Mouse (Mus musculus) hindbrain, embryonic 12.5 days (tissue): ENCODE measurements around the gene Hsf2bp. TPM values are rescaled to one million over a fixed set of nuclear protein-coding genes. Genes with fewer than 3 reads are reported as not detected.

Source experiments
- ATAC-seq: fragments of 200-750 bp; cut with Nextera tagmentation; 2 replicates; pipeline ENCODE4 v1.8.0; 2017; ENCODE audit warnings: moderate TSS enrichment; ENCODE audit not compliant: low FRiP score
- H3K27ac ChIP-seq: fragments of 300-500 bp; sonication (generic); 2 replicates; pipeline ENCODE4 v1.5.1; 2016; ENCODE audit warnings: mild to moderate bottlenecking
- H3K27me3 ChIP-seq: fragments of 300-500 bp; sonication (generic); 2 replicates; pipeline ENCODE4 v1.6.1; 2016; ENCODE audit warnings: mild to moderate bottlenecking
- H3K36me3 ChIP-seq: fragments of 300-500 bp; sonication (generic); 2 replicates; pipeline ENCODE4 v1.6.1; 2016; ENCODE audit warnings: mild to moderate bottlenecking
- H3K4me1 ChIP-seq: fragments of 300-500 bp; sonication (generic); 2 replicates; pipeline ENCODE4 v1.6.1; 2016
- H3K4me2 ChIP-seq: fragments of 300-500 bp; sonication (generic); replicated peaks from 2 replicates; pipeline ENCODE4 v1.6.1; 2016; ENCODE audit warnings: mild to moderate bottlenecking
- H3K4me3 ChIP-seq: fragments of 300-500 bp; sonication (generic); 2 replicates; pipeline ENCODE4 v1.5.1; 2016; ENCODE audit warnings: mild to moderate bottlenecking
- H3K9ac ChIP-seq: fragments of 300-500 bp; sonication (generic); 2 replicates; pipeline ENCODE4 v1.6.1; 2016; ENCODE audit warnings: mild to moderate bottlenecking, moderate library complexity
- H3K9me3 ChIP-seq: fragments of 300-500 bp; sonication (generic); replicated peaks from 2 replicates; pipeline ENCODE4 v1.6.1; 2016; ENCODE audit warnings: mild to moderate bottlenecking
- WGBS: fragments of 180-500 bp; shearing (Covaris S2); methylation state at CpG from one replicate; pipeline ENCODE4 v1.1.7; 2016; 5-methylcytosine and 5-hydroxymethylcytosine counted together
- polyA plus RNA-seq: library from polyadenylated mRNA; unstranded; fragments of >200 nt; fragmentation: Nextera tagmentation; extraction: Ambion mirVana; gene quantifications from 2 replicates; pipeline ENCODE4 v1.2.1, GENCODE M21; 2016

Gene Hsf2bp
- polyA plus RNA-seq, 1 experiment from 2014 or later: 0.56 TPM

GRCm38 (mm10) chr17:31998351-31998750, 37.8 kb downstream of the Hsf2bp start:
- WGBS: 80% methylated on average over 1 of the region's 1 CpGs
- H3K36me3 ChIP-seq: no peaks in the 10 kb centered on the region
- no peaks in the 10 kb centered on the region for H3K27me3 ChIP-seq
- H3K27ac ChIP-seq: no peak overlapping the region
- ATAC-seq: no peak
- H3K4me3 ChIP-seq: no peak overlapping the region
- H3K9ac ChIP-seq: no peak overlapping the region
- no peaks in the 10 kb centered on the region for H3K9me3 ChIP-seq
- H3K4me2 ChIP-seq: no peak overlapping the region
- no peaks in the 10 kb centered on the region for H3K4me1 ChIP-seq

DNA sequence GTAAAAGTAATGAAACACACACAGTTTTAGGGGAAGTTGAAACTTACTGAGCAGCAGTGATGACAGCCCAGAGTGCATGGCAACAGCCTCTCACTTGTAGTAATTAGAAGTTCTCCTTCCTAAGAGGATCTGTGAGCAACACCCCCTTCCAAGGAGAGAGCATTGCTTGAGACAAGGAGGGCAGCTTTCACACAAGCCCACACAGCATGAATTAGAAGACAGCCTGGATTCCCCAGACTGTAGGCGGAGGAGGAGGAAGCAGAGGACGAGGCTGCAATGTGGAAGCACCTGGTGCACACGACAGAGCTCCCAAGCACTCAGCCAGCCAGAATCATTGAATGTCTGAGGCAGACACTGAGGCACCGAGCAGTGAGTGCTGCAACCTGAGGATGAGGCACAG, 39.8 kb downstream of the Hsf2bp start:
- Histone ChIP-seq H3K9me3 (no peaks in the 10 kb centered on the region), H3K4me3 (no peak overlapping the region), H3K9ac (no peak overlapping the region), H3K27me3 (no peaks in the 10 kb centered on the region), H3K4me2 (no peak overlapping the region), H3K36me3 (no peaks in the 10 kb centered on the region), H3K27ac (no peak overlapping the region), H3K4me1 (no peaks in the 10 kb centered on the region)
- ATAC-seq: no peak
- WGBS: 66% methylated on average over 4 of the region's 4 CpGs

- Histone ChIP-seq H3K27me3 (no peaks in the 10 kb centered on the region), H3K9me3 (no peaks in the 10 kb centered on the region), H3K4me2 (no peak overlapping the region), H3K4me1 (no peaks in the 10 kb centered on the region), H3K4me3 (no peak overlapping the region), H3K36me3 (no peaks in the 10 kb centered on the region), H3K27ac (no peak overlapping the region), H3K9ac (no peak overlapping the region)
- no peak for ATAC-seq
- 86% methylated on average over 2 of the region's 2 CpGs for WGBS
These were observed 40.4 kb downstream of the Hsf2bp start for GRCm38 (mm10) chr17:31995784-31996183.

DNA sequence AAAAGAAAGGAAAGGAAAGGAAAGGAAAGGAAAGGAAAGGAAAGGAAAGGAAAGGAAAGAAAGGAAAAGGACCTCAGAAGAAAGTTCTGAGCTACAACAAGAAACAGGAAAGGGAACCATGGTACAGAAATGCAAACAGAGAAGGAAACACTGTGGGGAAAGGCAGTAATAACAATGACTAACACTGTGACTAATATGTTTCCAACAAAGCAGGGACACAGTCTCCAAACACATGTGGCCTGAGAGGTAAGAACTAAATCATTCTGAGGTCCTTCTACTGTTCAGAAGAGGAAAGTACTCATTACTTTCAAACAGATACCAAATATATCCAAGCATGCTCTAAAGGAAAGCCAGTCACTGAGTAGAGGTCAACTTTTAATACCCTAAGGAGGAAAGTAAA, 42.0 kb downstream of the Hsf2bp start:
- no peak for ATAC-seq

DNA sequence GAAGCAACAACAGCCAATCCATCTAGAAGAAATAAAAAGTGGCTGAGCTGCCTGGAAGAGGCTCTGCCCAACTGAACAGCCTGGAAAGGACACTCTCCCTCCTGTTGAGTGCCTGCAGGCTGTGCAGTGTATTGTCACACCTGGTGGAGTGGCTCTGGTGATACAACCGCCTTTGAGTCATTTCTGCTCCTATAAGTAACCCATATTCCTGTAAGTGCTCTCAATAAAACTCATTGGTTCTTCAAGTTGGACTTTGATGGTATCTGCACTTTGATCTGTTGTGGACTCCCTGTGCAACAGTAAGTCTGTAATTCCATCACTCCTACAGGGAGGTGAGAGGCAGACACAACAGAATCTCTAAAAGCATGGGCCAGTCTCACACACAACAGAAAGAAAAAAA, 42.8 kb downstream of the Hsf2bp start:
- Histone ChIP-seq H3K36me3 (no peaks in the 10 kb centered on the region), H3K4me1 (no peaks in the 10 kb centered on the region), H3K4me2 (no peak overlapping the region), H3K27ac (no peak overlapping the region), H3K4me3 (no peak overlapping the region), H3K9ac (no peak overlapping the region), H3K27me3 (no peaks in the 10 kb centered on the region), H3K9me3 (no peaks in the 10 kb centered on the region)
- no peak for ATAC-seq
- WGBS: 87% methylated on average over 1 of the region's 1 CpGs

More for the DNA sequence above, 42.0 kb downstream of the Hsf2bp start:
- H3K27me3 ChIP-seq: no peaks in the 10 kb centered on the region
- no peak overlapping the region for H3K27ac ChIP-seq
- no peaks in the 10 kb centered on the region for H3K4me1 ChIP-seq
- H3K4me3 ChIP-seq: no peak overlapping the region
- no peaks in the 10 kb centered on the region for H3K36me3 ChIP-seq
- H3K4me2 ChIP-seq: no peak overlapping the region
- H3K9me3 ChIP-seq: no peaks in the 10 kb centered on the region
- H3K9ac ChIP-seq: no peak overlapping the region

DNA sequence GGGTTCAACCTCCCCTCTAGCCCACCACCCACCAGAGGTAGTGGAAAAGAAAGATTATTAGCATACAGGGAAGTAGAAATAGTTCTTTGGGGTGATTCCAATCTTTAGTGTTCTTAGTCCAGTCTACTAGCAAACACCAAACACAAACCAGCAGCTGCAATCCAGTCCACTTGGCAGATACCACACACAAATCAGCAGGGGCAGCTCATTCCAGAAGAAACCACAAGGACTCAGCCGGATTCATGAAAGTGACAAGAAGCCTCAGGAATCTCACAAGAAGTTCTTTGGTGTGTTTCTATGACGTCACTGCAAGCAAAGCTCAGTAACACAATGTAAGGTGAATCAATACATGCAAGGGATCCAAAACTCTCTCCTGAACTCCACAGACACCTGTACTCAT, 44.1 kb downstream of the Hsf2bp start:
- ATAC-seq: no peak
- H3K9ac ChIP-seq: no peak overlapping the region
- no peaks in the 10 kb centered on the region for H3K36me3 ChIP-seq
- no peaks in the 10 kb centered on the region for H3K4me1 ChIP-seq
- H3K9me3 ChIP-seq: no peaks in the 10 kb centered on the region
- H3K4me2 ChIP-seq: no peak overlapping the region
- no peak overlapping the region for H3K27ac ChIP-seq
- no peaks in the 10 kb centered on the region for H3K27me3 ChIP-seq
- WGBS: 67% methylated on average over 2 of the region's 2 CpGs
- no peak overlapping the region for H3K4me3 ChIP-seq

DNA sequence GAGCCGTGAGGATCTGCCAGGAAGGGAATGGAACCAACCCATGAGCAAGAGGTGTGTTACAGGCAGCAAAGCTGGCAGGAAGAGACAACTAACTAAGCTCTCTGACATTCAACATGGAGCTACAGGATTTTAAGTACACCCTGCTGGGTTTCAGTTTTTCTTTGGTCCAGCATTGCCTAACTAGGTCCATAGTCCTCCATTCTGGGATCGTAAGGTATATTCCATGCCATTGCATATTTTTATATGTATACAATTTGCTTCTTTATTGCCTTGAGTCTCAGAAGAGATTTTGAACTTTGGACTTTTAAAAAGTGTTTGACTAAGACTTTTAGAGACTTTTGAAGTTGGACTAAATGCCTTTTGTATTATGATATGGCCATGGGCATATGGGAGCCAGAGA, 47.1 kb downstream of the Hsf2bp start:
- no peak overlapping the region for H3K4me2 ChIP-seq
- H3K9me3 ChIP-seq: no peaks in the 10 kb centered on the region
- no peak for ATAC-seq
- no peak overlapping the region for H3K4me3 ChIP-seq
- H3K27ac ChIP-seq: no peak overlapping the region
- no peak overlapping the region for H3K9ac ChIP-seq
- H3K4me1 ChIP-seq: no peaks in the 10 kb centered on the region
- 92% methylated on average over 2 of the region's 2 CpGs for WGBS
- H3K27me3 ChIP-seq: no peaks in the 10 kb centered on the region
- no peaks in the 10 kb centered on the region for H3K36me3 ChIP-seq

GRCm38 (mm10) chr17:31986915-31987314, 49.2 kb downstream of the Hsf2bp start:
- no peaks in the 10 kb centered on the region for H3K36me3 ChIP-seq
- H3K4me1 ChIP-seq: no peaks in the 10 kb centered on the region
- no peak overlapping the region for H3K4me2 ChIP-seq
- H3K27me3 ChIP-seq: no peaks in the 10 kb centered on the region
- no peak overlapping the region for H3K27ac ChIP-seq
- H3K9ac ChIP-seq: no peak overlapping the region
- WGBS: 98% methylated on average over 1 of the region's 1 CpGs
- H3K9me3 ChIP-seq: no peaks in the 10 kb centered on the region
- no peak overlapping the region for H3K4me3 ChIP-seq
- ATAC-seq: no peak

DNA sequence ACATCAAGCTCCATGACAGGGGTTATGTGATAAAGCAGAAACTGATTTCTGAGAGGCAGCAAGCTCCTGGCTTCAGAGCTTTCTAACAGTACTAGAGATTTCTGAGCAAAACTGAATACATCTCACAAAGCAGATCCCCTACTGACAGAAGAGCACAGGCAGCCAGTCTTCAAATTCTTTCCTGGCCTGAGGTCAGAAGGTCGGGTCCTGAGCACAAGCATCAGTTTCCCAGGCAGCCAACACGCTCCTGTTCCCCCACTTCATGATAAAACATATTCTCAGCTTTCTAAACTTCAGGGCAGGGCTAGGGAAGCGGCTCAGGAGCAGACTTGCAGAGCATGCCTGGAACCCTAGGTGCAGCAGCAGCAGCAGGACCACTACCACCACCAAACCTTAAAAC, 52.7 kb downstream of the Hsf2bp start:
- no peak overlapping the region for H3K4me2 ChIP-seq
- H3K27ac ChIP-seq: no peak overlapping the region
- WGBS: 39% methylated on average over 3 of the region's 3 CpGs
- H3K4me1 ChIP-seq: no peaks in the 10 kb centered on the region; the same call in 1 of the 2 replicates
- H3K4me3 ChIP-seq: no peak overlapping the region
- no peaks in the 10 kb centered on the region for H3K9me3 ChIP-seq
- no peaks in the 10 kb centered on the region for H3K36me3 ChIP-seq
- H3K27me3 ChIP-seq: no peaks in the 10 kb centered on the region
- ATAC-seq: no peak
- H3K9ac ChIP-seq: no peak overlapping the region

GRCm38 (mm10) chr17:31982326-31983190, 53.6 kb downstream of the Hsf2bp start:
- 86% methylated on average over 11 of the region's 11 CpGs for WGBS
- Histone ChIP-seq H3K36me3 (no peaks in the 10 kb centered on the region), H3K27me3 (no peaks in the 10 kb centered on the region), H3K9ac (no peak overlapping the region), H3K4me3 (no peak overlapping the region), H3K4me2 (no peak overlapping the region), H3K9me3 (no peaks in the 10 kb centered on the region), H3K27ac (no peak overlapping the region), H3K4me1 (no peaks in the 10 kb centered on the region; the same call in 1 of the 2 replicates)
- no peak for ATAC-seq

GRCm38 (mm10) chr17:31979888-31980287, 56.3 kb downstream of the Hsf2bp start:
- H3K4me3 ChIP-seq: no peak overlapping the region
- H3K9ac ChIP-seq: no peak overlapping the region
- no peak overlapping the region for H3K27ac ChIP-seq
- 65% methylated on average over 4 of the region's 4 CpGs for WGBS
- H3K36me3 ChIP-seq: no peaks in the 10 kb centered on the region
- H3K4me1 ChIP-seq: no peaks in the 10 kb centered on the region; the same call in 1 of the 2 replicates
- no peaks in the 10 kb centered on the region for H3K27me3 ChIP-seq
- ATAC-seq: no peak
- no peaks in the 10 kb centered on the region for H3K9me3 ChIP-seq
- no peak overlapping the region for H3K4me2 ChIP-seq

GRCm38 (mm10) chr17:31977131-31977530, 59.0 kb downstream of the Hsf2bp start:
- Histone ChIP-seq H3K36me3 (no peaks in the 10 kb centered on the region), H3K9ac (no peak overlapping the region), H3K4me1 (no peaks in the 10 kb centered on the region; the same call in 1 of the 2 replicates), H3K27ac (no peak overlapping the region), H3K4me3 (no peak overlapping the region), H3K27me3 (no peaks in the 10 kb centered on the region), H3K4me2 (no peak overlapping the region), H3K9me3 (no peaks in the 10 kb centered on the region)
- no peak for ATAC-seq

- Histone ChIP-seq H3K9me3 (no peaks in the 10 kb centered on the region), H3K4me1 (no peaks in the 10 kb centered on the region; the same call in 1 of the 2 replicates), H3K4me2 (no peak overlapping the region), H3K27me3 (no peaks in the 10 kb centered on the region), H3K4me3 (no peak overlapping the region), H3K36me3 (no peaks in the 10 kb centered on the region), H3K9ac (no peak overlapping the region), H3K27ac (no peak overlapping the region)
- WGBS: 63% methylated on average over 6 of the region's 6 CpGs
- ATAC-seq: no peak
These were observed 59.6 kb downstream of the Hsf2bp start for GRCm38 (mm10) chr17:31976501-31976900.
